Mouse (Mus musculus) liver, embryonic 12.5 days (tissue): ENCODE data around the gene Mtmr3. TPM values are rescaled to one million over a fixed set of nuclear protein-coding genes. Genes with fewer than 3 reads are reported as not detected.
A peak's percentile ranks its signal among the peaks of the same experiment; 100 is the strongest.

Experiments used
- ATAC-seq: fragments of 200-750 bp; cut with Nextera tagmentation; 2 replicates; pipeline ENCODE4 v1.8.0; 2017; ENCODE audit warnings: moderate number of reproducible peaks, mild to moderate bottlenecking, moderate library complexity
- H3K27ac ChIP-seq: fragments of 300-500 bp; sonication (generic); 2 replicates; pipeline ENCODE4 v1.5.1; 2016; ENCODE audit warnings: mild to moderate bottlenecking
- H3K27me3 ChIP-seq: fragments of 300-500 bp; sonication (generic); replicated peaks from 2 replicates; pipeline ENCODE4 v1.6.1; 2016; ENCODE audit warnings: mild to moderate bottlenecking, moderate library complexity
- H3K36me3 ChIP-seq: fragments of 300-500 bp; sonication (generic); 2 replicates; pipeline ENCODE4 v1.6.1; 2016; ENCODE audit warnings: mild to moderate bottlenecking, moderate library complexity
- H3K4me1 ChIP-seq: fragments of 300-500 bp; sonication (generic); 2 replicates; pipeline ENCODE4 v1.6.1; 2016
- H3K4me2 ChIP-seq: fragments of 300-500 bp; sonication (generic); 2 replicates; pipeline ENCODE4 v1.6.1; 2016; ENCODE audit warnings: mild to moderate bottlenecking, moderate library complexity
- H3K4me3 ChIP-seq: fragments of 300-500 bp; sonication (generic); 2 replicates; pipeline ENCODE4 v1.5.1; 2016; ENCODE audit warnings: mild to moderate bottlenecking, moderate library complexity
- H3K9ac ChIP-seq: fragments of 300-500 bp; sonication (generic); 2 replicates; pipeline ENCODE4 v1.6.1; 2016; ENCODE audit warnings: mild to moderate bottlenecking, moderate library complexity
- H3K9me3 ChIP-seq: fragments of 300-500 bp; sonication (generic); replicated peaks from 2 replicates; pipeline ENCODE4 v1.6.1; 2016; ENCODE audit warnings: mild to moderate bottlenecking, moderate library complexity
- WGBS: fragments of 180-500 bp; shearing (Covaris S2); methylation state at CpG from one replicate; pipeline ENCODE4 v1.1.7; 2016; ENCODE audit not compliant: insufficient replicate concordance; 5-methylcytosine and 5-hydroxymethylcytosine counted together
- polyA plus RNA-seq: library from polyadenylated mRNA; unstranded; fragments of >200 nt; fragmentation: Nextera tagmentation; extraction: Ambion mirVana; gene quantifications from 2 replicates; pipeline ENCODE4 v1.2.1, GENCODE M21; 2016

Mtmr3 gene
- polyA plus RNA-seq, 1 experiment from 2014 or later: 38.8 TPM

- H3K36me3 ChIP-seq: peaks cover 97% of the 10 kb centered on the region
- no peaks in the 10 kb centered on the region for H3K27me3 ChIP-seq
- 93% methylated on average over 4 of the region's 4 CpGs for WGBS
- no peak overlapping the region for H3K4me2 ChIP-seq
- no peaks in the 10 kb centered on the region for H3K9me3 ChIP-seq
- no peaks in the 10 kb centered on the region for H3K4me1 ChIP-seq
- H3K4me3 ChIP-seq: no peak overlapping the region
- H3K27ac ChIP-seq: no peak overlapping the region
- no peak for ATAC-seq
- H3K9ac ChIP-seq: no peak overlapping the region
Observed at GRCm38 (mm10) chr11:4500826-4501225, 93.8 kb downstream of the Mtmr3 start.

DNA sequence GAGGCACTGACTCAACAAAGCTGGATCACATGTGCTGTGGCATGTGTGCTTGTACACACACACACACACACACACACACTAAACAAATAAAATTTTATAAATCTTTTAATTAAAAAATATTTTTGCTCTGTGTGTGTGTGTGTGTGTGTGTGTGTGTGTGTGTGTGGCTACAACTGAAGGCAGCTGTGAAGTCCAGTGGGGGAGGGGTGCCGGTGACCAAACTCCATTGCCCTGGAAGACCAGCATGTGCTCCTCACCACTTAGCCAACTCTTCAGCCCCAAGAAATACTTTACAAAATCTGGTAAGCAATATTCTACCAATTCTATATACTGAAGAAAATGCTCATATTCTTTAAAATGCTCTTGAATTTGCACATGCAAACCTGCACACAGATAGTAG, 94.4 kb downstream of the Mtmr3 start:
- Histone ChIP-seq H3K27me3 (no peaks in the 10 kb centered on the region), H3K9ac (no peak overlapping the region), H3K27ac (no peak overlapping the region), H3K4me2 (no peak overlapping the region), H3K4me1 (no peaks in the 10 kb centered on the region), H3K4me3 (no peak overlapping the region), H3K36me3 (peaks cover 96% of the 10 kb centered on the region), H3K9me3 (no peaks in the 10 kb centered on the region)
- ATAC-seq: no peak
- 100% methylated on average over 1 of the region's 1 CpGs for WGBS

DNA sequence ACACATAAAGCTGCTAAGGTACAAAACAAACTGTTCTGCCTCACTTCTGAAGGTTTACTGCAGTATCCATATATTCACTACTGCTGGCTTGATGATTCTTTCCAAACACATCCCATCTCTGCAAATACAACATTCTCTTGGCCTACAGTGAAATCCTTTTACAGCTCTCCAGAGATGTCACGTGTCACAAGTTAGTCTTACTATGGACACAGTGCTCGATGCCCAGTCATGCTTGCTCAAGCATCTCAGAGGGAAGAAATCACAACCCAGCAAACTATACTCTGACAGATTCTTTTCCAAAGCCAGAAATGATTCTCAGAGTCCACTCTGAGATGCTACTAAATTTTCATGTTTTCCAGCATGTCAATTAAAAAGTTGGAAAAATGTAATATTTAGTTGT, 95.2 kb downstream of the Mtmr3 start:
- no peak overlapping the region for H3K9ac ChIP-seq
- no peak overlapping the region for H3K27ac ChIP-seq
- peaks cover 96% of the 10 kb centered on the region for H3K36me3 ChIP-seq
- ATAC-seq: no peak
- no peak overlapping the region for H3K4me3 ChIP-seq
- H3K27me3 ChIP-seq: no peaks in the 10 kb centered on the region
- no peak overlapping the region for H3K4me2 ChIP-seq
- no peaks in the 10 kb centered on the region for H3K9me3 ChIP-seq
- H3K4me1 ChIP-seq: peaks cover 1% of the 10 kb centered on the region; the same call in 1 of the 2 replicates
- WGBS: 88% methylated on average over 2 of the region's 2 CpGs

- Histone ChIP-seq H3K9ac (no peak overlapping the region), H3K4me3 (no peak overlapping the region), H3K27me3 (no peaks in the 10 kb centered on the region), H3K36me3 (peaks cover 96% of the 10 kb centered on the region), H3K27ac (no peak overlapping the region), H3K4me2 (no peak overlapping the region), H3K9me3 (no peaks in the 10 kb centered on the region), H3K4me1 (peaks cover 3% of the 10 kb centered on the region; the same call in 1 of the 2 replicates)
- 92% methylated on average over 9 of the region's 9 CpGs for WGBS
- ATAC-seq: no peak
Observed at GRCm38 (mm10) chr11:4498774-4499173, 95.9 kb downstream of the Mtmr3 start.

GRCm38 (mm10) chr11:4497501-4498118, 97.1 kb downstream of the Mtmr3 start:
- H3K27me3 ChIP-seq: no peaks in the 10 kb centered on the region
- no peak overlapping the region for H3K4me3 ChIP-seq
- H3K4me1 ChIP-seq: peaks cover 3% of the 10 kb centered on the region; the same call in 1 of the 2 replicates
- no peaks in the 10 kb centered on the region for H3K9me3 ChIP-seq
- H3K27ac ChIP-seq: no peak overlapping the region
- 73% methylated on average over 10 of the region's 10 CpGs for WGBS
- H3K36me3 ChIP-seq: peaks cover 96% of the 10 kb centered on the region
- H3K4me2 ChIP-seq: no peak overlapping the region
- no peak overlapping the region for H3K9ac ChIP-seq
- ATAC-seq: no peak

DNA sequence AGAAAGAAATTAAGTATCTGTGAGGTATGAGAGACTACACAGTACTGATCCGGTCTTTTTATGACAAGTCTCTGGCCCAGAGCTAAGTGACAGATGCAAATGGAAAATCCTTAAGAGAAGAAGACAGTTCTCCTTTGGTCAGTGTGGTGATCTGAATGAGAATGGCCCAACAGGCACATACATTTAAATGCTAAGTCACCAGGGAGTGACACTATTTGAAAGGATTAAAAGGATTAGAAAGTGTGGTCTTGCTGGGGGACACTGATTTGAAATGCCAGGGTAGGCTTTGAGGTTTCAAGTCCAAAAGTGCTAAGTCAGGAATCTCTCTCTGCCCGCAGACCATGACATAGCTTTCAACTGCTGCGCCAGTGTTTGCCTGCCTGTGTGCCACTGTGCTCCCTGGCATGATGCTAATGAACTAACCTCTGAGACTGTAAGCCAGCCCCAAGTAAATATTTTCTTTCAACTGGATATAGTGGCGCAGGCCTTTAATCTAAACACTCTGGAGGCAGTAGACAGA, 99.6 kb downstream of the Mtmr3 start:
- no peaks in the 10 kb centered on the region for H3K27me3 ChIP-seq
- no peak for ATAC-seq
- H3K4me3 ChIP-seq: no peak overlapping the region
- H3K4me2 ChIP-seq: no peak overlapping the region
- no peak overlapping the region for H3K27ac ChIP-seq
- H3K4me1 ChIP-seq: peaks cover 3% of the 10 kb centered on the region; the same call in 1 of the 2 replicates
- H3K36me3 ChIP-seq: peaks cover 97% of the 10 kb centered on the region
- 85% methylated on average over 4 of the region's 4 CpGs for WGBS
- no peaks in the 10 kb centered on the region for H3K9me3 ChIP-seq
- H3K9ac ChIP-seq: no peak overlapping the region

GRCm38 (mm10) chr11:4489207-4489606, 105.5 kb downstream of the Mtmr3 start:
- H3K36me3 ChIP-seq: peaks cover 100% of the 10 kb centered on the region
- H3K4me1 ChIP-seq: peaks cover 42% of the 10 kb centered on the region

DNA sequence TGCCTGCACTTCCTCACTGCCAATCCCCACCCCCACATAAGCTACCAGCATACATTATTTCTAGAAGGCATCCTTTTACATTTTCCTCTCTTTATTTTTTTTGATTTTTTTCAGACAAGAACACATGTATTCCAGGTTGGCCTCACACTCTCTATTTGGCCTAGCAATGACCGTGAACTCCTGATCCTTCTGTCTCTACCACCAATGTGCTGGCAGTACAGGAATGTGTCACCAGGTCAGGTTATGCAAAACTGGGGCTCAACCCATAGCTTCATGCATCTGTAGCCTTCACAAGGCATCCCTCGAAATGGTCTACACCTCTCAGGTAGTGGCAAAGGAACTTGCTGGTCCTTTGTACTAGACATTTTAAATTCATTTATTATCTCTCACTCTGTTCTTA, 105.9 kb downstream of the Mtmr3 start:
- Histone ChIP-seq H3K4me2 (peak overlapping the region; percentile 52; the same call in 1 of the 2 replicates), H3K4me1 (peaks cover 42% of the 10 kb centered on the region), H3K9ac (peak overlapping the region; percentile 59; the same call in 1 of the 2 replicates), H3K36me3 (peaks cover 100% of the 10 kb centered on the region), H3K9me3 (no peaks in the 10 kb centered on the region), H3K4me3 (no peak overlapping the region), H3K27me3 (no peaks in the 10 kb centered on the region), H3K27ac (peak overlapping the region; percentile 97)
- 92% methylated on average over 2 of the region's 2 CpGs for WGBS
- no peak for ATAC-seq

More at GRCm38 (mm10) chr11:4489207-4489606, 105.5 kb downstream of the Mtmr3 start:
- Histone ChIP-seq H3K4me2 (no peak overlapping the region), H3K4me3 (no peak overlapping the region), H3K27me3 (no peaks in the 10 kb centered on the region), H3K27ac (peak overlapping the region; percentile 97), H3K9me3 (no peaks in the 10 kb centered on the region), H3K9ac (no peak overlapping the region)
- WGBS: 92% methylated on average over 4 of the region's 4 CpGs
- ATAC-seq: no peak

GRCm38 (mm10) chr11:4488367-4488766, 106.3 kb downstream of the Mtmr3 start:
- Histone ChIP-seq H3K4me3 (peak overlapping the region; percentile 8; the same call in 1 of the 2 replicates), H3K4me2 (peak overlapping the region; percentile 52), H3K27ac (peak overlapping the region; percentile 97)

GRCm38 (mm10) chr11:4487401-4487965, 107.2 kb downstream of the Mtmr3 start:
- Histone ChIP-seq H3K4me2 (peak overlapping the region; percentile 52), H3K9ac (peak overlapping the region; percentile 48), H3K27me3 (no peaks in the 10 kb centered on the region), H3K4me1 (peaks cover 42% of the 10 kb centered on the region), H3K4me3 (peak overlapping the region; percentile 8; the same call in 1 of the 2 replicates), H3K36me3 (peaks cover 100% of the 10 kb centered on the region), H3K9me3 (no peaks in the 10 kb centered on the region), H3K27ac (peak overlapping the region; percentile 97)
- 51% methylated on average over 8 of the region's 8 CpGs for WGBS
- peak; percentile 99 for ATAC-seq

More at GRCm38 (mm10) chr11:4488367-4488766, 106.3 kb downstream of the Mtmr3 start:
- Histone ChIP-seq H3K9me3 (no peaks in the 10 kb centered on the region), H3K27me3 (no peaks in the 10 kb centered on the region), H3K36me3 (peaks cover 100% of the 10 kb centered on the region), H3K9ac (peak overlapping the region; percentile 59), H3K4me1 (peaks cover 42% of the 10 kb centered on the region)
- no peak for ATAC-seq
- WGBS: 92% methylated on average over 13 of the region's 13 CpGs

DNA sequence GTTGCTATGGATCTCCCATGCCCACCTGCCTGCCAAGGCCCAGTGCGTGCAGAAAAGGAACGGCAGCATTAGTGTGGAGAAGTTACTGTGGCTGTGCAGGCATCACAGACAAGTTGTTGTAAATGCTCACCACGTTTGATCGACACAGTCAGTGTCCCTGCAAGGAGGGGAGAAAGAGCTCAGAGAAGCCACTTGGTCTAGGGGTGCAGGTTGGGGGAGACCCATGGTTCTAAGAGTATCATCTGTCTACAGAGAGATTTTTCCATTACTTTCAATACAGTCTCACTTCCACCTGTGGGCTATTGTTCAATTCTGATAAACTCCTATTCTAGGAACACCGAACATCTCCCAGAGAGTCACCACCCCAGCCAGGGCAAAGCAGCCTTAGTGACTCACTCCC, 110.1 kb downstream of the Mtmr3 start:
- H3K36me3 ChIP-seq: peaks cover 100% of the 10 kb centered on the region
- ATAC-seq: no peak
- WGBS: 87% methylated on average over 5 of the region's 5 CpGs
- peaks cover 37% of the 10 kb centered on the region for H3K4me1 ChIP-seq
- no peak overlapping the region for H3K9ac ChIP-seq
- no peak overlapping the region for H3K4me2 ChIP-seq
- no peak overlapping the region for H3K27ac ChIP-seq
- no peaks in the 10 kb centered on the region for H3K9me3 ChIP-seq
- H3K27me3 ChIP-seq: no peaks in the 10 kb centered on the region
- H3K4me3 ChIP-seq: no peak overlapping the region

DNA sequence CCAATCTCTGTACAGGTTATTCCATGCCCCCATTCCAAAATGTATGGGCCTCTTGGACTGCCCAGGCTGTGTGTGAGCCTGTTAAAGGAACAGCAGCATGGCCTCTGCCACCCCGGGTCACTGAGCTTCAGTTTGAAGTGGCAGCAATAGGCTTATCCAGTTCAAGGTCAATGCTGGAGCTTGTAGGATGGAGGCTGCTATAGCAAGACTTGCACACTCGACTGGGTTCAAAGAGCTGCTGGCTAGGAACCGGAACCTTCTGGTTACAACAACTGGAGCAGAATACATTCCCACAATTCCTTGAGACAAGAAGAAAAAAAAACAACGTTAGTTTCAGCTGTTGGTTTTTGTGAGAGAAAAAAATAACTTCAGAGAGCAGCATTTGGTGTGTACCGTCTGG, 112.0 kb downstream of the Mtmr3 start:
- Histone ChIP-seq H3K9ac (no peak overlapping the region), H3K36me3 (peaks cover 92% of the 10 kb centered on the region), H3K4me3 (no peak overlapping the region), H3K4me1 (peaks cover 18% of the 10 kb centered on the region), H3K4me2 (no peak overlapping the region), H3K27ac (no peak overlapping the region), H3K9me3 (no peaks in the 10 kb centered on the region), H3K27me3 (no peaks in the 10 kb centered on the region)
- ATAC-seq: no peak
- 90% methylated on average over 5 of the region's 5 CpGs for WGBS
